Mouse (Mus musculus) forebrain, embryonic 10.5 days (tissue): ENCODE data around the gene Tdp1. TPM values are rescaled to one million over a fixed set of nuclear protein-coding genes. Genes with fewer than 3 reads are reported as not detected.
A peak's percentile ranks its signal among the peaks of the same experiment; 100 is the strongest.

Experiments
- DNase-seq: peaks from one replicate; pipeline ENCODE4 v3.0.0-alpha.2; 2017; ENCODE audit warnings: low spot score; ENCODE audit errors: extremely low spot score
- H3K27ac ChIP-seq: fragments of 300-500 bp; sonication (generic); 2 replicates; pipeline ENCODE4 v1.5.1; 2016; ENCODE audit warnings: mild to moderate bottlenecking
- H3K27me3 ChIP-seq: fragments of 300-500 bp; sonication (generic); 2 replicates; pipeline ENCODE4 v1.6.1; 2016; ENCODE audit warnings: mild to moderate bottlenecking; ENCODE audit not compliant: poor library complexity, severe bottlenecking
- H3K36me3 ChIP-seq: fragments of 300-500 bp; sonication (generic); replicated peaks from 2 replicates; pipeline ENCODE4 v1.6.1; 2016; ENCODE audit warnings: mild to moderate bottlenecking, moderate library complexity
- H3K4me1 ChIP-seq: fragments of 300-500 bp; sonication (generic); 2 replicates; pipeline ENCODE4 v1.6.1; 2016
- H3K4me3 ChIP-seq: fragments of 300-500 bp; sonication (generic); 2 replicates; pipeline ENCODE4 v1.5.1; 2016; ENCODE audit warnings: mild to moderate bottlenecking, moderate library complexity
- H3K9me3 ChIP-seq: fragments of 300-500 bp; sonication (generic); 2 replicates; pipeline ENCODE4 v1.6.1; 2016; ENCODE audit warnings: mild to moderate bottlenecking, moderate library complexity
- WGBS: fragments of 180-500 bp; shearing (Covaris S2); methylation state at CpG from one replicate; pipeline ENCODE4 v1.1.7; 2016; 5-methylcytosine and 5-hydroxymethylcytosine counted together
- polyA plus RNA-seq: library from polyadenylated mRNA; unstranded; fragments of >200 nt; fragmentation: Nextera tagmentation; extraction: Ambion mirVana; gene quantifications from 2 replicates; pipeline ENCODE4 v1.2.1, GENCODE M21; 2016

The Tdp1 gene
- polyA plus RNA-seq, 1 experiment from 2014 or later: 90.5 TPM

DNA sequence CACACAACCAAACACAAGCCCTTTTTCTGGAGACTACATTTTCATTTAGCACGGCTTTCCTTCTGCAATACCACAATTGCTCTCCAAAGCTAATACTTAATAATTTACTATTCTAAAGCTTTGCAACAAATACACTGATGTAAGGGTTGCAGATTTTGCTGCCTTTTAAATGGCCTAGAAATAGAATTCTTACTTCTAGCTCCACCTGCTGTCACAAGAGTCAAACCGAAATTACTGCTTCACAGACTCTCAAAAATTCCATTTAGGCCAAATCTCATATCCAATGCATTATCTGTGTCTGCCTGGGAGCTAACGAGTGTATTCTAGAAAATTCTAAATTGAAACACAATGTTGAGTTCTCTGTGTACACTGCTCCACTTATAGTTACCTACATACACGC is 23.3 kb upstream of the Tdp1 start:
- no peaks in the 10 kb centered on the region; the same call in 1 of the 2 replicates for H3K4me1 ChIP-seq
- no peaks in the 10 kb centered on the region for H3K9me3 ChIP-seq
- no peaks in the 10 kb centered on the region for H3K27me3 ChIP-seq
- no peak overlapping the region for H3K27ac ChIP-seq
- 84% methylated on average over 4 of the region's 4 CpGs for WGBS
- no peak overlapping the region for H3K4me3 ChIP-seq
- DNase-seq: no peak
- no peaks in the 10 kb centered on the region for H3K36me3 ChIP-seq

DNA sequence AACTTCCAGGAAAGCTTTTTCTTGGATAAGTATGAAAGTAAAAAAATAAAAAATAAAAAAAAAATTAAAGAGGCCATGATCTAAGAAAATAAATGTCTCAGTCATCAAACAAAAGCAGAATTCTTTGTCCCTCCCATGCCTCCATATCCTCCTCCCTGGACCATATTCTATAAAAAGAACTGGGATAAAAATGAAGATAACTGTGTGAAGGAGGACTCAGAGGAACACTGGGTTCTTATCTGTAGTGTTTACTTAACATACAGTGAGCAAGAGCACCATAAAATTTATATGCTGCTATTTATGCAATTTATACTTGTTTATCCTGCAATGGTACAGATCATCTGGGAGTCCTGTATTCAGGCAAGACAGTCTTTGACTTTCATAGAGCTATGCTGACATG is 19.7 kb upstream of the Tdp1 start:
- no peaks in the 10 kb centered on the region; the same call in 1 of the 2 replicates for H3K4me1 ChIP-seq
- no peak overlapping the region for H3K4me3 ChIP-seq
- H3K9me3 ChIP-seq: no peaks in the 10 kb centered on the region
- no peak overlapping the region for H3K27ac ChIP-seq
- H3K27me3 ChIP-seq: no peaks in the 10 kb centered on the region
- H3K36me3 ChIP-seq: peaks cover 3% of the 10 kb centered on the region
- no peak for DNase-seq

GRCm38 (mm10) chr12:99868821-99869220 is 15.5 kb upstream of the Tdp1 start:
- no peak for DNase-seq
- Histone ChIP-seq H3K27ac (no peak overlapping the region), H3K4me3 (no peak overlapping the region), H3K4me1 (peaks cover 13% of the 10 kb centered on the region), H3K36me3 (peaks cover 3% of the 10 kb centered on the region), H3K27me3 (no peaks in the 10 kb centered on the region), H3K9me3 (no peaks in the 10 kb centered on the region)
- 85% methylated on average over 1 of the region's 1 CpGs for WGBS

- H3K36me3 ChIP-seq: peaks cover 10% of the 10 kb centered on the region
- no peaks in the 10 kb centered on the region for H3K27me3 ChIP-seq
- H3K4me3 ChIP-seq: no peak overlapping the region
- no peak for DNase-seq
- peaks cover 17% of the 10 kb centered on the region for H3K4me1 ChIP-seq
- 37% methylated on average over 3 of the region's 3 CpGs for WGBS
- H3K27ac ChIP-seq: no peak overlapping the region
- no peaks in the 10 kb centered on the region for H3K9me3 ChIP-seq
Observed at GRCm38 (mm10) chr12:99873443-99873842, 10.9 kb upstream of the Tdp1 start.

DNA sequence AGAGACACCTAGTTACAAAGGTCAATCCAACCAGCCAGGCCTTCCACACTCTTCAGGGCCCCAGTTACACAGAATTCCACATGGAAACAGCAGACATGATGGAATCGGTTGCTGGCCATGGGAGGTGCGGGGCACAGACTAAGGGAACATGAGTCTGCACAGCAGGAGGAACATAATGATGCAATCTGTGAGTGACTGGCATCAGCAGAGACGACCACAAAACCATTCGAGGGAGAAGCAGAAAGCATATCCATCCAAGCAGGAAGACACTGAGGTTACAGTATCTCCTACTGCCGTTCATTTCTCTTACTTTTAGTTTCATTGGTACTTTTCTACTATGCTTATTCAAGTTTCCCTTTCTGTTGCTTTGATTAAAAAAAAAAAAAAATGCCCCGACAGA is 9.7 kb upstream of the Tdp1 start:
- Histone ChIP-seq H3K4me1 (peaks cover 17% of the 10 kb centered on the region), H3K9me3 (no peaks in the 10 kb centered on the region), H3K27ac (0 out of 2 replicates have a peak overlapping the region, but pooled peaks have one; percentile 15), H3K4me3 (no peak overlapping the region), H3K27me3 (no peaks in the 10 kb centered on the region), H3K36me3 (peaks cover 13% of the 10 kb centered on the region)
- WGBS: 87% methylated on average over 6 of the region's 6 CpGs
- DNase-seq: no peak

DNA sequence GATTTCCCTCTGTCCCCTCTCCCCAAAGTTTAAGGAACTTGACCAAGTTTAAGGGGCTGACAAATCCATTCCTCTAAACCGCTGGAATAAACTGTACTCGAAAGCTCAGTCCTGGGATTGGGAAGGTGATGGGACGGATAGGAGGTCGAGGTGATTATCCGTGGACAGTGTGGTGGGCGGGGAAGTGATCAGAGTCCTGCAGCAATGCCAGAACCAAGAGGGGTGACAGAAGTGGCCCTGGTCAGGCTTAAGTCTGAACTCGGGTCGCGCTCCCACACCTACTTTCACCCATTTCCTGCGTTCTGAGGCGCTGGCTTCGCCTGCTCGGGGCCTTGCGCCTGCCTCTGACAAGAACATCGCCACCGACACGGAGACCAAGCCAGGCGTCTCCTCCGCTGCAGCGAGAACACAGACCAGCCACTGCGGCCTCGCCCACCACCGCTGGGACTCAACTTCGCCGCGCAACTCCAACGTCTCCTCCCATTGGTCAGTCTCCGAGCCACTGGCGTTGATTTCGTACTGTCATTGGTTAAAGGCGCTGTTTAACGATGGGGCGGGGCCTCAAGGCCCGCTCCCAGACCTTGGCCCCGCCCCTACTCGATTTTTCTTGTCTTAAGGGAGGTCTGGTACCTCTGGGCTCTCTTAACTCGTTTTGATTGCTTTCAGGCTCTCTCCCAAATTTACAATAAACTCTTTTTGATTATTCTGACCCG is 1.2 kb upstream of the Tdp1 start:
- WGBS: under 1% methylated on average over 38 of the region's 38 CpGs
- Histone ChIP-seq H3K36me3 (peaks cover 20% of the 10 kb centered on the region), H3K9me3 (no peaks in the 10 kb centered on the region; the same call in 1 of the 2 replicates), H3K27me3 (no peaks in the 10 kb centered on the region), H3K4me3 (peak overlapping the region; percentile 85), H3K27ac (peak overlapping the region; percentile 97), H3K4me1 (peaks cover 36% of the 10 kb centered on the region)
- DNase-seq: peak; percentile 95

- peaks cover 36% of the 10 kb centered on the region for H3K4me1 ChIP-seq
- H3K36me3 ChIP-seq: peaks cover 22% of the 10 kb centered on the region
- H3K4me3 ChIP-seq: peak overlapping the region; percentile 85
- H3K9me3 ChIP-seq: no peaks in the 10 kb centered on the region; the same call in 1 of the 2 replicates
- H3K27me3 ChIP-seq: no peaks in the 10 kb centered on the region
- peak overlapping the region; percentile 97 for H3K27ac ChIP-seq
- peak; percentile 39 for DNase-seq
- under 1% methylated on average over 11 of the region's 11 CpGs for WGBS
Observed at GRCm38 (mm10) chr12:99883713-99884105, 608 bp upstream of the Tdp1 start.

- no peaks in the 10 kb centered on the region for H3K27me3 ChIP-seq
- peak overlapping the region; percentile 85 for H3K4me3 ChIP-seq
- WGBS: 42% methylated on average over 8 of the region's 8 CpGs
- H3K36me3 ChIP-seq: peaks cover 28% of the 10 kb centered on the region
- H3K4me1 ChIP-seq: peaks cover 36% of the 10 kb centered on the region
- DNase-seq: no peak
- H3K27ac ChIP-seq: peak overlapping the region; percentile 97
- H3K9me3 ChIP-seq: no peaks in the 10 kb centered on the region; the same call in 1 of the 2 replicates
Observed at GRCm38 (mm10) chr12:99885282-99885901, 1.1 kb downstream of the Tdp1 start.

- Histone ChIP-seq H3K36me3 (peaks cover 89% of the 10 kb centered on the region), H3K27ac (no peak overlapping the region), H3K9me3 (no peaks in the 10 kb centered on the region), H3K27me3 (no peaks in the 10 kb centered on the region), H3K4me1 (peaks cover 2% of the 10 kb centered on the region; the same call in 1 of the 2 replicates), H3K4me3 (no peak overlapping the region)
- DNase-seq: no peak
- 94% methylated on average over 4 of the region's 4 CpGs for WGBS
Observed at GRCm38 (mm10) chr12:99897846-99898245, 13.5 kb downstream of the Tdp1 start.

DNA sequence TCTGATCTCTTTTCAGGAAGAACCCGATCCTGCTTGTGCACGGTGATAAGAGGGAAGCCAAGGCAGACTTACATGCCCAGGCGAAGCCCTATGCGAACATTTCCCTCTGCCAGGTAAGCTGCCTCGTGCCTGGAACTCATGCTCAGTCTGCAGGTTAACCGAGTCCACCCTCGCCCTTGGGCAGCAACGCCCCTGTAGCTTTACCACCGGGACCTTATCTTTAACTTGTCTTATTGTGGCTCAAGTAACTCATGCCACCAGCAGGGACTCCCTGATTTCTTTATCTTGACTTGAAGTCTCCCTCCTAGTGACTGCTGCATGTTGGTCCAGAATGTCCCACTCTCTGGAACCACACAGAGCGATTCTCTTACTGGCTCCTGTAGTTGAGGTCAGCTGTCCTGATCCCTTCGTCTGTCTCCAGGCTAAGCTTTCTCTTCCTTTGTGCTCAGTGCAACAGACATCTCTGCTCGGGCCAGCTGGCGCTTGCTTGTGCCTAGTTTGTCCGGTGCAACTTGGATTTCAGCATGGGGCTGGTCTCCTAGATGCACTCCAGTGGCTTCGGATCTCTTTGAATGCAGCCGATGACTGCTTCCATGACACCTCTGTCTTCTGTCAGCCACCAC is 14.0 kb downstream of the Tdp1 start:
- H3K36me3 ChIP-seq: peaks cover 89% of the 10 kb centered on the region
- no peaks in the 10 kb centered on the region for H3K9me3 ChIP-seq
- WGBS: 92% methylated on average over 16 of the region's 16 CpGs
- DNase-seq: no peak
- no peak overlapping the region for H3K27ac ChIP-seq
- no peaks in the 10 kb centered on the region for H3K27me3 ChIP-seq
- no peak overlapping the region for H3K4me3 ChIP-seq
- H3K4me1 ChIP-seq: peaks cover 5% of the 10 kb centered on the region; the same call in 1 of the 2 replicates

DNA sequence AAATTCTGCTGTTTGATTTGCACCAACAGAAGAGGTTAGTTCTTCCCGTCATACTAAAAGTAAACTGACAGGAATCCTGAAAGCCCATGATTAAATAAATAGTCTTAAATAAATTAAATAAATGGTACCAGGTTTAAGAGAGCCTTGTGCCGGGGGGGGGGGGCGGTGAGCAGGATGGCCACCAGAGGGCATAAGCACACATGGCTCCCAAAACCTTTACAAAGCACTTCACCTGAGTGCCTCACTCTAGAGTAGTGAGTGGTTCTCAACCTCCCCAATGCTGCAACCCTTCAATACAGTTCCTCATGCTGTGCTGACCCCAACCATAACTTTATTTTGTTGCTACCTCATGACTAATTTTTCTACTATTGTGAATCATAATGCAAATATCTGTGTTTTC is 15.7 kb downstream of the Tdp1 start:
- H3K36me3 ChIP-seq: peaks cover 89% of the 10 kb centered on the region
- no peaks in the 10 kb centered on the region for H3K27me3 ChIP-seq
- 65% methylated on average over 2 of the region's 3 CpGs for WGBS
- no peak for DNase-seq
- peaks cover 5% of the 10 kb centered on the region; the same call in 1 of the 2 replicates for H3K4me1 ChIP-seq
- H3K4me3 ChIP-seq: no peak overlapping the region
- H3K9me3 ChIP-seq: no peaks in the 10 kb centered on the region
- H3K27ac ChIP-seq: no peak overlapping the region

- Histone ChIP-seq H3K4me1 (peaks cover 5% of the 10 kb centered on the region; the same call in 1 of the 2 replicates), H3K9me3 (no peaks in the 10 kb centered on the region), H3K27me3 (no peaks in the 10 kb centered on the region), H3K4me3 (no peak overlapping the region), H3K36me3 (peaks cover 89% of the 10 kb centered on the region), H3K27ac (no peak overlapping the region)
- no peak for DNase-seq
- WGBS: 90% methylated on average over 8 of the region's 8 CpGs
Observed at GRCm38 (mm10) chr12:99901973-99902866, 17.9 kb downstream of the Tdp1 start.
